Mouse (Mus musculus) MEL (cell line): ENCODE measurements at regions not wholly inside any gene's neighbourhood (a gene's known extent, or its start where the extent isn't known, plus 50 kb on each side); places are given as distances from the start of the nearest gene placed in this dataset.

Experiments used
- BHLHE40 ChIP-seq: IDR thresholded peaks from 2 replicates; pipeline ENCODE4 v1.6.1; 2012; ENCODE audit warnings: low read depth, mild to moderate bottlenecking, inconsistent platforms, low read length, improper control_type of control experiment, borderline replicate concordance
- CTCF ChIP-seq, 3 experiments: IDR thresholded peaks in 2 of 3; conservative IDR thresholded peaks in 1 of 3; 2 replicates each; pipeline ENCODE4 v1.5.1; 2011 to 2012; ENCODE audit warnings: low read length in 3 of 3, low read depth in 2 of 3, mild to moderate bottlenecking in 2 of 3, improper control_type of control experiment in 1 of 3, inconsistent platforms in 1 of 3, mixed read lengths in 1 of 3, moderate library complexity in 1 of 3; ENCODE audit not compliant: control insufficient read depth in 1 of 3, insufficient read depth in 1 of 3, poor library complexity in 1 of 3, severe bottlenecking in 1 of 3
- E2F4 ChIP-seq: IDR thresholded peaks from 2 replicates; pipeline ENCODE4 v1.6.1; 2011; ENCODE audit warnings: low read depth, low read length, improper control_type of control experiment, borderline replicate concordance
- EP300 ChIP-seq, 2 experiments: IDR thresholded peaks; 2 replicates each; pipeline ENCODE4 v1.6.1; 2011; ENCODE audit warnings: improper control_type of control experiment in 2 of 2, low read length in 2 of 2, low read depth in 1 of 2, mild to moderate bottlenecking in 1 of 2
- MAZ ChIP-seq: IDR thresholded peaks from 2 replicates; pipeline ENCODE4 v1.6.1; 2012; ENCODE audit warnings: low read depth, mild to moderate bottlenecking, inconsistent platforms, low read length, improper control_type of control experiment
- MEF2A ChIP-seq: IDR thresholded peaks from 2 replicates; pipeline ENCODE4 v1.6.1; 2014; ENCODE audit warnings: low read depth, mild to moderate bottlenecking, inconsistent platforms, low read length, improper control_type of control experiment; ENCODE audit not compliant: poor library complexity, insufficient replicate concordance, severe bottlenecking; ENCODE audit errors: extremely low read depth
- POLR2A ChIP-seq, 2 experiments: IDR thresholded peaks; 2 replicates each; pipeline ENCODE4 v1.6.1; 2011 to 2012; ENCODE audit warnings: low read length in 2 of 2, mild to moderate bottlenecking in 2 of 2, control low read depth in 1 of 2, improper control_type of control experiment in 1 of 2, low read depth in 1 of 2, moderate library complexity in 1 of 2; ENCODE audit not compliant: control insufficient read depth in 1 of 2, insufficient read depth in 1 of 2, poor library complexity in 1 of 2
- RCOR1 ChIP-seq: IDR thresholded peaks from 2 replicates; pipeline ENCODE4 v1.6.1; 2012; ENCODE audit warnings: low read depth, mild to moderate bottlenecking, inconsistent platforms, low read length, improper control_type of control experiment
- TAL1 ChIP-seq: IDR thresholded peaks from 2 replicates; pipeline ENCODE4 v1.6.1; 2012; ENCODE audit warnings: mild to moderate bottlenecking, inconsistent platforms, low read length, moderate library complexity, mixed read lengths
- UBTF ChIP-seq: IDR thresholded peaks from 2 replicates; pipeline ENCODE4 v1.6.1; 2012; ENCODE audit warnings: low read depth, mild to moderate bottlenecking, inconsistent platforms, low read length, improper control_type of control experiment, moderate library complexity, borderline replicate concordance; ENCODE audit not compliant: insufficient read depth
- USF1 ChIP-seq: IDR thresholded peaks from 2 replicates; pipeline ENCODE4 v1.6.1; 2014; ENCODE audit warnings: low read depth, mild to moderate bottlenecking, inconsistent platforms, low read length, improper control_type of control experiment, moderate library complexity
- USF2 ChIP-seq, 2 experiments: IDR thresholded peaks; 2 replicates each; pipeline ENCODE4 v1.6.1; 2011 to 2012; ENCODE audit warnings: improper control_type of control experiment in 2 of 2, low read length in 2 of 2, borderline replicate concordance in 1 of 2, inconsistent platforms in 1 of 2, low read depth in 1 of 2, mild to moderate bottlenecking in 1 of 2; ENCODE audit not compliant: insufficient read depth in 1 of 2

- no peak for TF ChIP-seq USF2 (IDR thresholded peaks at IDR 0.05; ENCODE audit: borderline replicate concordance in 1 of 2, insufficient read depth in 1 of 2, low read depth in 1 of 2, low read length in 2 of 2)
- no peak for TF ChIP-seq CTCF (IDR thresholded peaks at IDR 0.05 in 2 of 3, conservative IDR thresholded peaks at IDR 0.05 in 1 of 3; ENCODE audit: control insufficient read depth in 1 of 3, insufficient read depth in 1 of 3, low read depth in 2 of 3, low read length in 3 of 3, poor library complexity in 1 of 3, severe bottlenecking in 1 of 3)
- no peak for TF ChIP-seq EP300 (IDR thresholded peaks at IDR 0.05; ENCODE audit: low read depth in 1 of 2, low read length in 2 of 2)
- no peak for TF ChIP-seq POLR2A (IDR thresholded peaks at IDR 0.05; ENCODE audit: control insufficient read depth in 1 of 2, insufficient read depth in 1 of 2, low read depth in 1 of 2, low read length in 2 of 2, poor library complexity in 1 of 2)
- TF ChIP-seq TAL1, result no peak
- no peak for TF ChIP-seq BHLHE40
- no peak for TF ChIP-seq RCOR1
- no peak for TF ChIP-seq UBTF
- TF ChIP-seq MEF2A, result no peak
- TF ChIP-seq USF1, result no peak
- no peak for TF ChIP-seq E2F4
- no peak for TF ChIP-seq MAZ
Observed at GRCm38 (mm10) chr1:90397355-90397754, 193.6 kb downstream of the Ackr3 start.
